Comparison of ENCODE assay signal across 18 mouse cellular contexts in the genomic region with DNA sequence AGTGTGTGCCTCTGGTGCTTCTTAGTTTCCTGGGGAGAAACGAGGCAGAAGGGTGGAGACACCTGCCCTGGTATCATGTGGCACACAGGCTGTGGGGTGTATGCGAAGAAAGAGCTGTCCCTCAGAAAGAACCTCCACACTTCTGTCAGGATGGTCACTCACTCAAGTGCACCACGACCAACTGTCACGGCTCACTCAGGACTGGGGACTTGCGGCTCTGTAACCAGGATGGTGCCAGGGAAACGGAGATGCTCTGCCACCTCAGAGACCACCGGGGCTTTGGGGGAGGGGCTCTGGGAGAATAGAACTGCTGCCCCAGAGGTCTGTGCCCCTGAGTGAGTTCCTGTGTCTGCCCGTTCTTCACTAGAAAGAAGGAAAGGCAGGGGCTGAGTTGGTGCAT. TPM values are rescaled to one million over a fixed set of nuclear protein-coding genes. Genes with fewer than 3 reads are reported as not detected.
DNase-seq lines count a peak whose midpoint lies in the region; ATAC-seq and TF ChIP-seq lines count a peak whose summit lies in the region.
"Had no signal": no experiment of that assay in that cellular context is flagged by ENCODE, and none has a peak within 500 bp of the region (broad histone marks: within the 10 kb centered on the region; RNA-seq: fewer than 3 reads in every experiment).

No protein-coding gene starts in this region.

- no peak overlapping the region for H3K4me2 ChIP-seq in hindbrain, postnatal 0 days (ENCODE audit: low read depth, low read length)
- H3K4me2 ChIP-seq: liver, embryonic 15.5 days; stomach, embryonic 15.5 days had no signal

- no peak overlapping the region for H3K9ac ChIP-seq in hindbrain, postnatal 0 days (replicated peaks; ENCODE audit: low read length)
- H3K9ac ChIP-seq: forebrain, postnatal 0 days; liver, embryonic 15.5 days; stomach, embryonic 15.5 days had no signal

- no peaks in the 10 kb centered on the region for H3K9me3 ChIP-seq in embryonic facial prominence, embryonic 10.5 days
- no peaks in the 10 kb centered on the region for H3K9me3 ChIP-seq in hindbrain, postnatal 0 days (ENCODE audit: low read length)
- H3K9me3 ChIP-seq: liver, embryonic 15.5 days; stomach, embryonic 15.5 days had no signal

- WGBS in cerebellum, adult 2 months = 70% methylated on average over 8 of the region's 8 CpGs
- 83% methylated on average over 8 of the region's 8 CpGs for WGBS in embryonic facial prominence, embryonic 10.5 days
- WGBS in hindbrain, postnatal 0 days = 52% methylated on average over 8 of the region's 8 CpGs

- no peak for ATAC-seq in hindbrain, postnatal 0 days
- ATAC-seq: CD4-positive, CD25-positive, alpha-beta regulatory T cell, adult 4 months; forebrain, postnatal 0 days; inflammation-experienced regulatory T-cells, adult 6 months had no signal

- no peak overlapping the region for H3K27ac ChIP-seq in cerebellum, adult 2 months (ENCODE audit: insufficient read depth, low read length)
- H3K27ac ChIP-seq in layer of hippocampus, adult 2 months = peak overlapping the region; percentile 82; the same call in 1 of the 2 replicates
- H3K27ac ChIP-seq in embryonic facial prominence, embryonic 10.5 days (replicated peaks) = peak overlapping the region; percentile 80
- H3K27ac ChIP-seq in hindbrain, postnatal 0 days = peak overlapping the region; percentile 70; the same call in 1 of the 2 replicates
- H3K27ac ChIP-seq: liver, embryonic 15.5 days; macrophage; stomach, embryonic 15.5 days had no signal

- H3K36me3 ChIP-seq in embryonic facial prominence, embryonic 10.5 days (replicated peaks) = peaks cover 11% of the 10 kb centered on the region; the same call in 1 of the 2 replicates
- no peaks in the 10 kb centered on the region; the same call in 1 of the 2 replicates for H3K36me3 ChIP-seq in hindbrain, postnatal 0 days (ENCODE audit: insufficient read depth, low read length)
- H3K36me3 ChIP-seq: liver, embryonic 15.5 days; stomach, embryonic 15.5 days had no signal

- H3K27me3 ChIP-seq in cerebellum, adult 2 months (ENCODE audit: control insufficient read depth, insufficient read depth, low read length) = no peaks in the 10 kb centered on the region
- H3K27me3 ChIP-seq in embryonic facial prominence, embryonic 10.5 days (replicated peaks; ENCODE audit: low read depth, poor library complexity, severe bottlenecking) = no peaks in the 10 kb centered on the region
- no peaks in the 10 kb centered on the region for H3K27me3 ChIP-seq in hindbrain, postnatal 0 days (ENCODE audit: insufficient read depth, low read length)
- H3K27me3 ChIP-seq: liver, embryonic 15.5 days; stomach, embryonic 15.5 days had no signal

- peak; percentile 61 to 62 for DNase-seq in cerebellum, postnatal 10 days
- DNase-seq in cerebellum, adult 2 months = no peak
- no peak for DNase-seq in layer of hippocampus, adult 2 months (ENCODE audit: low spot score in 2 of 2)
- DNase-seq in layer of hippocampus, postnatal 36 days = no peak
- no peak for DNase-seq in embryonic facial prominence, embryonic 10.5 days (ENCODE audit: low spot score)
- DNase-seq in hindbrain, postnatal 0 days (ENCODE audit: low spot score) = no peak
- DNase-seq in gastrocnemius, postnatal 36 days = no peak
- no peak for DNase-seq in frontal cortex, adult 2 months (ENCODE audit: extremely low spot score in 1 of 2, low spot score in 1 of 2)
- DNase-seq: adrenal gland, postnatal 25 days; forebrain, postnatal 0 days; kidney, postnatal 10 days; thymus, postnatal 36 days had no signal

- H3K4me1 ChIP-seq in cerebellum, adult 2 months (ENCODE audit: control insufficient read depth, insufficient read depth, low read length) = peaks cover 9% of the 10 kb centered on the region
- peaks cover 42% of the 10 kb centered on the region for H3K4me1 ChIP-seq in embryonic facial prominence, embryonic 10.5 days
- peaks cover 17% of the 10 kb centered on the region; the same call in 1 of the 2 replicates for H3K4me1 ChIP-seq in hindbrain, postnatal 0 days (ENCODE audit: insufficient read depth, low read length)
- H3K4me1 ChIP-seq: liver, embryonic 15.5 days had no signal

- no peak for TF ChIP-seq CTCF in cerebellum, adult 2 months (IDR thresholded peaks at IDR 0.05; ENCODE audit: borderline replicate concordance, insufficient read depth, low read depth, low read length)
- TF ChIP-seq CTCF in layer of hippocampus, adult 2 months (conservative IDR thresholded peaks at IDR 0.05) = no peak
- TF ChIP-seq CTCF in hindbrain, postnatal 0 days (IDR thresholded peaks at IDR 0.05; ENCODE audit: low read depth) = no peak

- TF ChIP-seq POLR2A in cerebellum, adult 2 months (IDR thresholded peaks at IDR 0.05; ENCODE audit: borderline replicate concordance, insufficient read depth, low read length) = no peak

- intact Hi-C loops in gastrocnemius, postnatal 36 days (cut with DNase I) = no loop called here

- H3K4me3 ChIP-seq in cerebellum, adult 2 months (replicated peaks; ENCODE audit: insufficient read depth, low read depth, low read length) = no peak overlapping the region
- H3K4me3 ChIP-seq in layer of hippocampus, adult 2 months = no peak overlapping the region
- H3K4me3 ChIP-seq in embryonic facial prominence, embryonic 10.5 days = no peak overlapping the region
- no peak overlapping the region for H3K4me3 ChIP-seq in hindbrain, postnatal 0 days (ENCODE audit: low read length)
- H3K4me3 ChIP-seq: liver, embryonic 15.5 days; stomach, embryonic 15.5 days had no signal

RNA-seq across cellular contexts. Expression of a gene that starts 15.4 kb away (rescaled TPM):
- 5.8 and 6.7 TPM in 2 replicates for polyA plus RNA-seq in cerebellum, adult 2 months (2012; rRNA removed)
- total RNA-seq in layer of hippocampus, adult 2 months (2021) = 100 to 1,000 TPM; 115 to 116 TPM
- 100 to 1,000 TPM; 118 to 119 TPM for total RNA-seq in layer of hippocampus, postnatal 36 days (2021)
- polyA plus RNA-seq in embryonic facial prominence, embryonic 10.5 days (2016; fragmentation: Nextera tagmentation; extraction: Ambion mirVana) = 2.3 and 2.7 TPM in 2 replicates
- total RNA-seq in hindbrain, postnatal 0 days (2014; rRNA removed) = 140 TPM in 2 replicates
- polyA plus RNA-seq in hindbrain, postnatal 0 days (2015; fragmentation: Nextera tagmentation; extraction: Ambion mirVana) = 8.6 and 8.9 TPM in 2 replicates
- under 1 TPM; 0.23 to 0.42 TPM for total RNA-seq in gastrocnemius, postnatal 36 days (2021)
- 66.2 and 79.3 TPM in 2 replicates for polyA plus RNA-seq in frontal cortex, adult 2 months (2012; rRNA removed)
- total RNA-seq: common myeloid progenitor, adult 5-6 weeks had no signal
- polyA plus RNA-seq: macrophage had no signal

Comparison
In these comparisons a context has a peak if more than half of its experiments do, and no peak if none do; other contexts are left out.
1. DNase-seq: peak in cerebellum, postnatal 10 days (2 of 2); none in cerebellum, adult 2 months (0 of 2), layer of hippocampus, adult 2 months (0 of 2), layer of hippocampus, postnatal 36 days (0 of 2), embryonic facial prominence, embryonic 10.5 days (single experiment), hindbrain, postnatal 0 days (single experiment), gastrocnemius, postnatal 36 days (0 of 2) and frontal cortex, adult 2 months (0 of 2).
2. RNA of a gene that starts 15.4 kb away (total RNA-seq): 140 TPM in hindbrain, postnatal 0 days, 118 to 119 TPM in layer of hippocampus, postnatal 36 days and 115 to 116 TPM in layer of hippocampus, adult 2 months; 0.23 to 0.42 TPM in gastrocnemius, postnatal 36 days; every median in the first group is over 10 times any median in the second.